10 mouse cellular contexts compared by ENCODE assay signal in the genomic region with DNA sequence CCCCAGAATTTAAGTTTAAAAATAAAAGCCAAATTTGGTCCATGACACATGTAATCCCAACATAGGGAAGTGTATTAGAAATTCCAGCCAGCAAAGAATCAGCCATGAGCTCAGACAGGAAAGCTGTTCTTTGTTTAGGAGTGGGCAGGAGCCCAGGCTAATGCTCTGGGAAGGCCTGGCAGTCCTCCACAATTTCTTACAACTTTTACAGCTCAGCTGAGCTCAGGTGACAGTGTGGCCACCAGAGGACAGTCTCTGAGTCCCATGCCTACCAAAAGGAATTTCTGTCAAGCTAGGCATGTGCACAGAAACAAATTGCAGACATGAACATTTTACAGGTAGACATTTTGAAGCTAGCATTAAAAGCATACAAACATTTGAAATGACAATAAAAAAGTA.
DNase-seq lines count a peak whose midpoint lies in the region; ATAC-seq lines count a peak whose summit lies in the region.
"Had no signal": no experiment of that assay in that cellular context is flagged by ENCODE, and none has a peak within 500 bp of the region (broad histone marks: within the 10 kb centered on the region; RNA-seq: fewer than 3 reads in every experiment).

No protein-coding gene starts in this region.

- DNase-seq in forebrain, embryonic 14.5 days (ENCODE audit: low spot score): peak; percentile 58
- no peak for DNase-seq in forebrain, embryonic 10.5 days (ENCODE audit: extremely low spot score, low spot score)
- peak; percentile 39 for DNase-seq in kidney, postnatal 10 days
- DNase-seq in kidney, adult 8-10 months: no peak
- peak; percentile 57 for DNase-seq in lung, postnatal 10 days
- no peak for DNase-seq in adrenal gland, postnatal 14 days
- DNase-seq in left cerebral cortex, adult 18-20 months (ENCODE audit: low spot score in 2 of 2): no peak

- peaks cover 9% of the 10 kb centered on the region for H3K36me3 ChIP-seq in forebrain, embryonic 14.5 days (ENCODE audit: control insufficient read depth, insufficient read depth, low read length)
- H3K36me3 ChIP-seq in forebrain, embryonic 10.5 days (replicated peaks): peaks cover 47% of the 10 kb centered on the region
- H3K36me3 ChIP-seq in heart, embryonic 13.5 days: 0 out of 2 replicates have a peak, but pooled peaks cover 12% of the 10 kb centered on the region

- no peak overlapping the region for H3K27ac ChIP-seq in forebrain, embryonic 14.5 days (ENCODE audit: low read depth, low read length)
- no peak overlapping the region for H3K27ac ChIP-seq in forebrain, embryonic 10.5 days
- H3K27ac ChIP-seq in heart, embryonic 13.5 days (replicated peaks): peak overlapping the region; percentile 64
- H3K27ac ChIP-seq: macrophage; neural tube, embryonic 12.5 days had no signal

- no peaks in the 10 kb centered on the region for H3K27me3 ChIP-seq in forebrain, embryonic 14.5 days (replicated peaks; ENCODE audit: control insufficient read depth, insufficient read depth, low read length)
- no peaks in the 10 kb centered on the region for H3K27me3 ChIP-seq in forebrain, embryonic 10.5 days (ENCODE audit: poor library complexity, severe bottlenecking)
- no peaks in the 10 kb centered on the region for H3K27me3 ChIP-seq in heart, embryonic 13.5 days (replicated peaks)
- H3K27me3 ChIP-seq: neural tube, embryonic 12.5 days had no signal

- ATAC-seq in forebrain, embryonic 14.5 days: no peak
- ATAC-seq in heart, embryonic 13.5 days (ENCODE audit: extremely low read depth, insufficient number of reproducible peaks, low FRiP score, low TSS enrichment): no peak

- no peak overlapping the region for H3K4me2 ChIP-seq in forebrain, embryonic 14.5 days (ENCODE audit: low read length)
- no peak overlapping the region for H3K4me2 ChIP-seq in heart, embryonic 13.5 days
- H3K4me2 ChIP-seq: neural tube, embryonic 12.5 days had no signal

- H3K9me3 ChIP-seq in forebrain, embryonic 14.5 days (replicated peaks; ENCODE audit: control insufficient read depth, low read length): no peaks in the 10 kb centered on the region
- H3K9me3 ChIP-seq in forebrain, embryonic 10.5 days: no peaks in the 10 kb centered on the region; the same call in 1 of the 2 replicates
- H3K9me3 ChIP-seq in heart, embryonic 13.5 days: 0 out of 2 replicates have a peak, but pooled peaks cover 3% of the 10 kb centered on the region
- H3K9me3 ChIP-seq: neural tube, embryonic 12.5 days had no signal

- H3K9ac ChIP-seq in forebrain, embryonic 14.5 days (ENCODE audit: low read length): no peak overlapping the region
- H3K9ac ChIP-seq in heart, embryonic 13.5 days: no peak overlapping the region
- H3K9ac ChIP-seq: neural tube, embryonic 12.5 days had no signal

- no peak overlapping the region for H3K4me3 ChIP-seq in forebrain, embryonic 14.5 days (ENCODE audit: low read depth, low read length)
- H3K4me3 ChIP-seq in forebrain, embryonic 10.5 days: no peak overlapping the region
- H3K4me3 ChIP-seq in heart, embryonic 13.5 days: no peak overlapping the region
- H3K4me3 ChIP-seq: neural tube, embryonic 12.5 days had no signal

- H3K4me1 ChIP-seq in forebrain, embryonic 14.5 days (ENCODE audit: control insufficient read depth, insufficient read depth, low read length): no peaks in the 10 kb centered on the region
- H3K4me1 ChIP-seq in forebrain, embryonic 10.5 days: peaks cover 14% of the 10 kb centered on the region
- H3K4me1 ChIP-seq in heart, embryonic 13.5 days: peaks cover 49% of the 10 kb centered on the region

Comparison
In these comparisons a context has a peak if more than half of its experiments do, and no peak if none do; other contexts are left out.
1. DNase-seq: peak in forebrain, embryonic 14.5 days (single experiment), kidney, postnatal 10 days (single experiment) and lung, postnatal 10 days (single experiment); none in forebrain, embryonic 10.5 days (single experiment), kidney, adult 8-10 months (0 of 2), adrenal gland, postnatal 14 days (single experiment) and left cerebral cortex, adult 18-20 months (0 of 2).